Mouse (Mus musculus): ENCODE data around the gene Tmigd3.

The Tmigd3 gene

DNA sequence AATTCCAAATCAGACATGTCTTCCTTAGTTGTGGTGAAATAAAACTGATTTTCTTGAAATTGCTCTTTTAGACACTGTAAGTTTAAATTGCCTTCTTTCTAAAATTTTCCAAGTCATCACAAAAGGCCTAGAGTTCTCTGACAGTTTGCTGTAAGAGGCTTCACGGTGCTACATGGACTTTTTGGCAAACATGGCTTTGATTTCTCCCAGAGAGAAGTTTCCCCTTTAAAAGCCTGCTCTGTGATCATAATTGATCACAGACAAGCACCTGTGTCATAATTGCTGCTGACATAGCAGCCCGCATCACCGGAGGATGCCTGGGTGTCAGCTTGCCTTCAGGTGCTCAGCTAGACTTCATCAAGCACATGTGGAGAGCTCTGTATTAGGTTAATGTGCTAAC, at the start of gene Tmigd3, which contains the start of gene Adora3:
Tmigd3 (plus strand) TSS at position 346 of the 400 bp plus-strand sequence.
Adora3 (plus strand) TSS at position 301 of the 400 bp plus-strand sequence.
- DNase-seq = no peak

DNA sequence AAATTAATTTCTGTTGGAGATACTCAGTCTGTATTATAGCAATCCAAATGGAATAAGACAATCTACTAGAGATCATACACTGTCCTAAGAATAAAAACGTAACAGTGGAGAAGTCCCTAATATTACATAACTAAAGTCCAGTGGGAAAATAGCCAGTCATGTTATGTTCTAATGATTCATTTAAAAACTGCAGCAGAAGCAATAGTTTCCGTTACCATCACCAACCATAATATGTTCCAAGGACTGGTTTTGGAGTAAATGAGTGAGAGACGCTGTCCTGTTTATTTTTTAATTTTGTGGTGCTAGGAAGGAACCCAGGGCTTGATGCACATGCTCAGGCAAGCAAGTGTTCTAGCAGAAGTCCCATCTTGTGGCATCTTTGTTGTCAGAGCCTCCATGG, 49.2 kb upstream of the Tmigd3 start:
- no peak for DNase-seq

DNA sequence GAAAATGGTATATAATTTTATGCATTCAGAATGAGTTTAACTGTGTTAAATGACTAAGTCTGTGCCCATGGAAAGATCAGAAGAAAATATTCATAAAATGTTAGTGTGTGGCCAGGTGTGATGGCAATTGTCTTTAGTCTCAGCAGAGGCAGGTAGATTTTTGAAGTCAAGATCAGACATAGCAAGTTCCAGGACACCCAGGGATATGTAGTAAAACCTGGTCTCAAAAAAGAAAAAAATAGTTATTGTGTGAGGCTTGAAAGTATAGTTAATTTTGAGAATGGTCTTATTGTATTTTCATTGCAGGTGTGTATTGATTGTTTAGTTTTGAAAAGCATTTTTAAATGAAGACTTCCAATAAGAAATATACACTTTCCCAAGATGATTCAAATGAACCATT, 47.1 kb upstream of the Tmigd3 start:
- no peak for DNase-seq

DNA sequence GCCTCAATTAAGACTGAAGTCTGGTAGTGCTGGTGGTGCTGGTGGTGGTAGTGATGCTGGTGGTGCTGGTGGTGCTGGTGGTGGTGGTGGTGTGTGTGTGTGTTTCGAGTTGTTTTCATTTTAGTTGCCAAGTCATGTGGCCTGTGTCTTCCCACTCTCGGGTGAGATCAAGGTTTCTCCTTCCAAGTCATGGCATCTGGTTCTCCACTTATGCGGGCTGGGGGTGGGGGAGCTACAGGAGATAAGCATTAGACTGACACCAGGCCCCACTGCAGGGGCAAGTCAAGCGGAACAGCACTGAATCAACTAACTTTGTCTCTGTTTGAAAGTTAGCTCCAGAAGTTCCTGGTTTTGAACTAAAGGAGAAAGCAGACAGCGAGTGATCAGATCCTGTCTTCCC, 46.6 kb upstream of the Tmigd3 start:
- no peak for DNase-seq

DNA sequence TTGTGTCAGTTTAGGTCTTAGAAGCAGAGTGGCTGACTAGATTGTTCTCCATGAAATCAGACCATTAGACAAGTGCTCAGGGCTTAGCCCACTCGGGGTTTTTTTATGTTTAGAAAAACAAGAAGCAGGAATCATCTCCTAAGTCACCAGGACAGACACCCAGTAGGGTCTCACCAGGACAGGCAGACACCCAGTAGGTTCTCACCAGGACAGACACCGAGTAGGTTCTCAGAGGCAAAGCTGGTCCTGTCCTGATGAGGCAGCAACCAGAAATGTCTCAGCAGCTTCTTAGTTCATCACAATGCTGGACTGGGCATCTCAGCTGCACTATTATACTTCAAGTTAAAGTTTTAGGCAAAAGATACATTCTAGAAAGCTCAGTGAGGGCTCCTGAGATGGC, 46.0 kb upstream of the Tmigd3 start:
- no peak for DNase-seq

DNA sequence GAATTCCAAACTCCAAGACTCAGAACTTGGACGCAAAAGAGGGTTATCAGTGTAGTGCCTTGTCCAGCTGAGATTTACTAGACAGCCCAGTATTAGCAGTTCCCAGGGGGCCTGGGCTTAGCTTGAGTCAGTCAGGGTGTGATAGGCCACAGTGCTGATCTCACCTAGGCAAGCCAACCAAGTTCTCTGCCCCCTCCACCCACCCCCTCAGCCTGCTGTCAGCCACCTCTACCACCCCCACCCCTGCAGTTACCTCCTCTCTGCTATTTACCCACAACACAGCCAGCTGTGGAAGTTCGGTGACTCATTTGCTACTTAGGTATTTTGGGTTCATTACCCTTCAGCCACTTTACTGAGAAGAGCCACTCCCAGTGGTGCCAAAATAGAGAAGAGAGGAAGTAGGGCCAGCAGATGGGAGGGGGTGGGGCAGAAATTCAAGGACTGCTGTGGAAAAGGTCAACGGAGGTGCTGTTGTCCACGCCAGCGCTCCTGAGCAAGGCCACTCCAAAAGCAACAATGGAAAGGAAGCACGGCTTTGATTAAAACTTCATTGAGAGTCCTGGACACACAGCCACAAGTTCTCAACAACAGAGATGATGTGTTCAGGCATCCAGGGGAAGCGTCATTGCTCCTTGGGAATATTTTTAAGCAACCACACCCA, 45.1 kb upstream of the Tmigd3 start:
- DNase-seq = no peak

DNA sequence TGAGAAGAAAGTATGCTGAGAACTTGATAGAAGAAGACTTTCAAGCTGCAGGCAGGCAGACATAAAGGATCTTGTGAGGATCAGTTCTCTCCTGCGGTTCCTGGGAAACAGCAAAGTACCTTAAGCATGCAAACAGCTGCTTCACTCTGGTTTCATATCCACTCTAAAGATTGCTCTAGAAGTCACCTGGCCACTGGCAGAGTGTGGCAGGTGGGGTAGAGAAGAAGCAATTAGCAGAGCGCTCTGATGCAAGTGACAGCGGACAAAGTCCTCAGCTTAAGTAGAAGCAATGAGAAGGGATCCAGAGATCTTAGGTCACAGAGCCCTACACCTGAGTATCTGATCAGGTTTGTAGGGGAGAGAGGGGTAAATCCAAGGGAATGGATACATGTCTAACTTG, 39.1 kb upstream of the Tmigd3 start:
- DNase-seq = no peak

DNA sequence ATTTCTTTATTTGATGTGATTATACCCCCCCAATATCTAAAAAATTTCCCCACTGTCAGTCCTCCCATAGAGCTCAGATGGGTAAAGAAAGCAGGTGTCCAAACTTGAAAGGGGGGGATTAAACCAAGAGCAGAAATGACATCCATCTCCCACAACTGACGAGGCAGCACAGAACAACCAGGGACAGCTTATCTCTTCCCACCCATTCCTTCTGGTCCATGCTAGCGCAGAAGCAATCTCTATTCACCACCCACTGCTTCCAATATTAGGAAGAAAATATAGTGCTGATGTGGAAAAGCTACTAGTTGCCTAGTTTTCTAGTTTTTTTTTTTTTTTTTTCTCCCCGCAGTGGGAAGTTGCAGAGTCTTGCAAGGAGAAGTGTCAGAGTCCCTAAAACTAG, 34.8 kb upstream of the Tmigd3 start:
- DNase-seq = no peak

DNA sequence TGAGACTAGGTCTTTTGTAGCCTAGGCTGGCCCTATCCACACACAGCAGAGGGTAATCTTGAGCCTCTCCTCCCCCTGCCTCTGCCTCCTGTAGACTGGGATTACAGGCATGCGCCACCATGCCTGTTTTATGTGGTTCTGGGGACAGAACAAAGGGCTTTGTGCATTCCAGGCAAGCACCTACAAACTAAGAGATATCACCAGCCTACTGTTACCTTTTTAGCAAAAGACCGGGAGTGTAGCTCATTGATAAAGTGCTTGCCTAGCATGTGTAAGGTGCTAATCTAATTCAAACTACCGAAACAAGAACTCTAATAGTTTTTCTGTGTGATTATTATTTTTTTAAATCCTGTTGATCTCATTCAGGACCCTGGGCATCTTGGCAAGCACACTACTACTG, 33.8 kb upstream of the Tmigd3 start:
- no peak for DNase-seq

DNA sequence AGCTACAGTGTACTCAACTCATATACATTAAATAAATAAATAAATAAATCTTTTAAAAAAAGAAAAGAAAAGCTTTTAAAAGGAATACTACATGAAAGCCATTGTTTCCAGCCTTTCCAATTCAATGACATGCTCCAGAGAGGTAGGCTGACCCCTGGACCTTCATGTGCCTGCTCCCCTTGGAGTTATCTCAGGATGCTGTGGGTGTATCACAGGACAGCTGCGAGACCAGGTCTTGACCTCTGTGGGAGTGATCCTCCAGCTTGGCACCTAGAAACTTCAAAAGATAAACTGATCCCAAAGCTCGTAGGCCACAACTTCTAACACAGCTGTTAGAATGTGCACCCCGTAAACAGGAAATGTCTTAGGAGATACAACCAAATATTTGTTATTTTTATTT, 32.0 kb upstream of the Tmigd3 start:
- DNase-seq = no peak

DNA sequence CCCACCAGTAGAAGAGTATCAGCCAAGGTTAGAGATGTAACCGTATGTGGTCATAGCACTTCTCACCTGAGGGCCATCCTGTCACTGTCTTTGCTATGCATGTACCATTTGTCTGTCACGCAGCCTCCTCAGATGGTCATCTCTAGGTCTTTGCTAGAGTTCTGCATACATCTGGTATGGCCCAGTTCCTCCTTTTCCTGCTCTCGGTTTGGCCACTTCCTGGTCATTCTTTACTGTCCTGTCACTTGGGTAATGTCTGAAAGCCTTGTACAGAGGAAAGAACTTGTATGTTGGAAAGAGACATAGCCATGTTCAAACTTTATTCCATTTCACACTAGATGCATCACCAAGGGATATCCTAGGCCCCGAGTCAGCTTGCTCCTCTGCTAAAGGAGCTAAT, 30.9 kb upstream of the Tmigd3 start:
- no peak for DNase-seq

DNA sequence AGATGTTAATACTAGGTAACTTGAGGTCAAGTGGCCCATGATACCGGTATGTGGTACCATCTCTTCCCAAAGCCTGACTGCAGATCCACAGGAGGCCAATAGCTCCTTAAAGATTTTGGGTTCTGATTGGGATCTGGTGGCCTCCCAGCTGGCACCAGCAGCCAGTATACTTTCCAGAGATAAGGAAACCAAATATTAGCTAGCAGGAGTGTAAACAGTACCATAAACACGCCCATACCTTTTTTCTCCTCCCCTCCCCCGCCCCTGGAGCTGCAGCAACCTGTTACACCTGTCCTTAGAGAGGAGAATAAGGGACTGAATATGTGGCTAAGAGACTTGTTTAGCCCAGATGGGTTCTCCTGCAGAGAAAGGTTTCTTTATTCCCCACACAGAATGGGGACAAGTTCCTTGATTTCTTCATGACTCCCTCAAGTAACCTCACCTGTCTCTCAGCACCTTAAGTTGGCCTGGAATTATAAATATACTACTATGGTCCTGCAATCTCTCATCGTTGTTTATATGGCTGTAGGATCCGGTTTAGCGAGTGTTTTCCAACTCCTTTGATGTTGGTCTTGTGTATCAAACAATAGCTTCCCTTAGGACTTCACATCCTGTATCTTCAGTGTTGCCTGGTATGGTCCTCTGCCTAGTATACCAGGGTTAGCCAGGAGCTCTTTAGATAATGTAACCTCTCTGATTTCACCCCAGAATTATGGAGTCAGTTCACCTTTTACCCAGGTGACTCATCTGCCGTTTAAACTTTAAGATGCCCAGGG, 24.2 kb upstream of the Tmigd3 start:
- DNase-seq = no peak

DNA sequence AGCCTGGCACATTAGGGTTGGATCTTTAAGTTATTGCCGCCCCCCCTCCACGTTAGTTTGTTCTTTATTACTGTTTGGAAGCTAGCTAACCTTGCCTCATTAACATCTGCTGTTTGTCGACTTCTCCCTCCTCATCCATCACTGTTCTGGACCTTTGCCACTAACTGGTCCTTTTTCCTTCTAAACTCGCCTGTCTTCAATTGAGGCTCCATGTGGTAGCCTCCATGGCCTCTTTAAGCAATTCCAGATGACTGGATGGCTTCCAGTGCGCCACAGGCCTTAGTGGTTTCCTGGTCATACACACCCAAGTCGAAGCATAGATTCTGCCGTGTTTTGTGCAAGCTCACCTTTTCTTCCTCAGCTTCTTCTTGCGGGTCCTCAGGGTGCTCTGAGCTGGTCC, 16.9 kb upstream of the Tmigd3 start:
- no peak for DNase-seq

DNA sequence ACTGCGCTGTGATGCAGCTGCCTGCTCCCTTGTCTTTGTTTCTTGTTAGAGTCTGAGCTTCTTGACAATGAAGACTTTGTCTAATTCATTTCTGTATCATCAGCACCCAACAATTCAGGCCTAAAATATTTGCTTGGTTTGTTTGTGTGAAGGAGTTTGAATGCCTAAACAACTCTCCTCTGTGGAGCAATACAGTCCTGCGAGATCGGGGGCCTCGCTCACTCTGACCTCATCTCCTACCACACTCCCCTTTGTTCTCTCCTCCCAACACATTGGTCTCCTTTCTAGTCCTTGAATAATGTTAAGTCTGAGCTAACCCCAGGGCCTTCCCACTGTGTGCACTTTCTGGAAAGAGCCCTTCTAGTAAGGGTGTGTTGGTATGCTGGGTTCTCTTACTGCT, 15.9 kb upstream of the Tmigd3 start:
- no peak for DNase-seq

DNA sequence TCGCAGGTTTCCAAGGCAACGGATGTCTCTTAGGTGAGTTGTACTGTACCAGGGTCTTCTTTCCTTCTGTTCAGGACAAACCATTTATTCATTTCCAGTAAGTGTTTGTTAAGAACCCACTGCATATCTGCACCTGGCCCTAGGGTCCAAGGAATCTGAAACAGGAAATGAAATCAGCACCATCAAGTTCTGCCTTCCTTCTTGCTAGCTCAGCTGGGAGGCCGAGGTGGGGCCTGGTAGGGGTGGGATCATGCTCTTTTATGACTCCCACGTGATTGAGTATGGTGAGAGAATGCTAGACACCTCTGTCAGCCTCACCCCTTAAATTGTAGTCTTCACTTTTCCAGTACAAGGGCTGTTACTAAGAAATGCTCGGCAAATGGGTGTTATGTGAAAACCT, 13.2 kb upstream of the Tmigd3 start:
- no peak for DNase-seq

DNA sequence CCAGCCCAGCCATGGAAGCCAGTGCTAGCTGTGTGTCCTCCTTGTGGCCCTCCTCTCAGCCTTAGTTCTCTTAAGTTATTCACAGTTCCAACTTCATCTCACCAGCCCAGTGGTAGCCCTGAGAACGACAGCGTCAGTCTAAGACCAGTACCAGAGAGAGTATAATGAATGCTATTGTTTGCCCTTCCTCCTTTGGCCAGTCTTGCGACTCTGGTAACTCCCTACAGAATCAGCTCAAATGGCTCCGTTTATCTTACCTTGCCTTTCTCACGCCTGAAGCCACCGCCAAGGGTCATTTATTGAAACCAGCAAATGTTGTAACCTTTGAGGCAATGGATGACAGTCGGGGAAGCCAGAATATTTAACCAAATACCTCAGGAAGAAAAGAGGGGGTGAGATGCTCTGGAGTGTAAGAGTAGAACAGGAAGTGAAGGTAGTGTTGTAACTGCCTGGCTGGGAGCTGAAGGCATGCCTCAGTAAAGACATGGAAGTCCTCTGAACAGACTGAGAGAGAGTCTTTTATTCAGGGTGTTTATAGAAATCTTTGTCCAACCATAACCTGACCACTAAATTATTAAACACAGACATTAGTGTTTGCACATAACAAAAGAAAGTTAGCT, 8.8 kb upstream of the Tmigd3 start:
- DNase-seq = no peak

DNA sequence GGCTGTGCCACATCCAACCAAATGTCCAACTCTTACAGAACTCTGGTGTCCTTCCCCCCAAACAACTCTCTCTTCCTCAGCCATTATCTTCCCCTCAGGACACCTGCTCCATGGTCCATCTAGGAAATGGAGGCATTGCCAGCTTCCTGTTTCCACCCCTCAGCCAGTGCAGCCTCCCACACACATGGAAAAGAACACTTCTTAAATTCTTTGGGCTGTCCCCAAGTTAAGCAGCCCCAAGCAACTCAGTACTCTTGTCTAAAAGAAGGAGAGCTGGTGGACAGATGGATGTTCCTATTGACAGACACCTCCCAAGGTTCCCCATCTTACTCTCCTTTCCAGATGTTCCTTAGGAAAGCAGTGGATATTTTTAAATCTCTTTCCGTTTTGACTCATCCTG, 6.6 kb upstream of the Tmigd3 start:
- no peak for DNase-seq

DNA sequence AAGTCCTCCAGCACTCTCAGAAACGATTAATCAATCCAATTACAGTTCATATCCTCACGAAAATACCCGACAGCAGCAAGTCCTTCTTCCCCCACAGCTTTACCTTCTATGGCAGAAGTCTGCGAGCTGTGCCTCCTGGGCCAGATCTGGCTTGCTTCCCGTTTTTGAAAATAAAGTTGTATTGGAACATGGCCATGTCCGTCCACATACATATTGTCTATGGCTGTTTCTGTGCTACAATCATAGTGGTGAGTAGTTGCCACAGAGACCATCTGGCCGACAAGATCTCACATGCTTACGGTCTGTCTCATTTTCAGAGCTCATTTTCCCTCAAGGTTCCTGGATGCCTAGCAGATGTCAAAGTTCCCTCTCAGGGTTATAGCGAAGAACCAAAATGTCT, 5.6 kb upstream of the Tmigd3 start:
- DNase-seq = no peak

DNA sequence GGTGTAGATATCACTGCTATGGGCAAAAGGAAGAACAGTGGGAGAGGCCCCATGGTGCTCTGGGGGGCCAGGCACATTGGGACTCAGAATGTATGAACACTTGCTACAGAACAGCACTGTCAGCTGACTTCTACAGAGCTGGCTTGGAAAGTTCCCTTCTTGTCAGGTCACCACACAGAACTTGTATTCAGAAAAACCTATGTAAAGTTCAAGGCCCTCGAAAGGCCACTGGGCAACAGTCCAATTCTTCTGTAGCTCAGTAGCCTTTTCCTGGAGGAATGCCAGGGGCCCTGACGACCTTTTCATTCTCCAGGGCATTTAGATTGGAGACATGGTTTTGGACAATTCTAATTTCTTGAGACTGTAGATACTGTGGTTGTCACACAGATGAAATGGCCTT, 2.6 kb upstream of the Tmigd3 start:
- no peak for DNase-seq

DNA sequence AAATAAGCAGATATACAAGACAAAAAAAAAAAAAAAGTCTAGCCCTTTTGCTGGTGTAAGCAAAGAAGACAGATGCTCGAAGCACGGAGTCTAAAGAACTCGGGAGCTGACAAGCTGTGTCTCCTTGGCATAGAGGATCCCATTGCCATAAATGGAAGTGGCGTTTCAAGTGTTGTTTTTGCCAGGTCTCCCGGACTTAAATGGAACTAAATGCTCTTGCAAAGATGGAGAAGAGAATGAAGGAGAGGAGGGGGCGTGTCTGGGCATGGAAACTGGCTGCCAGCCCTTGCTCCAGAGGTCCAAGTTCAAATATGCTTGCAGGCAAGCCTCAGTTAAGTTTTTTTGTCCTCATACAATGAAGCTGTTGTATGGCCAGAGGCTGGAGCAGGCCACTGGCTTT, 1.3 kb downstream of the Tmigd3 start:
- no peak for DNase-seq

DNA sequence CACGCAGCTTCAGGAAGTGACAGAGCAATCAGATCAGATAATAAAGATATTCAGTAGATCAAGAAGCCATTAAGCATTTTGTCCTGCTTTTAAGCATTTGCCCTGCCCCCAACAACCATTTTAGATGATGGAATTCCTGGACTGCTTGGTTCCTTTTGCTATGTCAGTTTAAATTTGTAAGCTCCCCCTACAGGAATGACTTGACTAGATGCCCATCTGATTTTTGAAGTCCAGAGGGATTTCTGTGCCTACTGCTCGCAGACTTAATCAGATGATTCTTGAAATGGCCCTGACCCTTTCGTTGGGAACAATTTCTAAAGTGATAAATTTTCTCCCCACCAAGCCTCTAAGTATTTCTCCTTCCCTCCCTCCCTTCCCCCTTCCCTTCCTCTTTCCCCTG, 1.9 kb downstream of the Tmigd3 start:
- no peak for DNase-seq

DNA sequence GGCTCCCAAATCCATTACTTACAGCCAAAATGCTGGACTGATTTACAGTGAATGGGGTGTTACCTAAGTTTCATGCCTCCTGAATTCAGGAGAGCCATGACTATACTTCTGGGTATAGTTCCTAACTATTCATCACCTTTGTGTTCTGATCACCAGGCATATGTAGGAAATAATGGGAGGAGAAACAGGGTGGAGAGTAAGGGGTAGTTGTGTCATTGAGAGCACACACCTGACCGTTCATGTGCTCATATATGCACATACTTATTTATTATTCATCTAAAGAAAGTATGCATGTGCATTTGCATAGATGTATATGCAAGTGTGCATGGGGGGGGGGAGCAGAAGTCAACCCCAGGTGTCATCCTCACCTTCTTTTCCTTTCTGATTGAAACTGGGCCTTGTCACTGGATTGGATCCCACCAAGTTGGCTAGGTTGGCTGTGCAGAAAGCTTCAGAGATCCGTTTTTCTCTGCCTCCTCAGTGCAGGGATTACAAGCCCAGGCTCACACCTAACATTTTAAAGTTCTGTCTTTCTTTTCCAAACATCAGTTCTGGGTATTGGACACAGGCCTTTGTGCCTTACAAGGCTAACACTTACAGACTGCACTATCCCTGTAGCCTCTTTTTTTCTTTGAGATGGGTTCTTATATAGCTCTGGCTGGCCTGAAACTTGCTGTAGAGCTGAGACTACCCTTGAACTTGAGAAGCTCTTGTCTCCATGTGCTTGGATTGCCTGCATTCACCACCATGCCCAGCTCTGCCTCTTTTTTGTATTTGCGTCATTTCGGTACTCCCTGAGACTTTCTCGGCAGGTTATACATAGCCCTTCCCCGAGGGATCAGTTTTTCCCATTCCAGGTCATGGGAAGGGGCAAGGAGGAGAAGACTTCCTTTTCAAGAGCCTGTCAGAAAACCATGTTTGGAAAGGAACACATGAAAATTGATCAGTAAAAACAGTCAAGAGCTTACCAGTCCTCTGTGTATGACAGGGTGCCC, 3.0 kb downstream of the Tmigd3 start:
- DNase-seq = no peak

DNA sequence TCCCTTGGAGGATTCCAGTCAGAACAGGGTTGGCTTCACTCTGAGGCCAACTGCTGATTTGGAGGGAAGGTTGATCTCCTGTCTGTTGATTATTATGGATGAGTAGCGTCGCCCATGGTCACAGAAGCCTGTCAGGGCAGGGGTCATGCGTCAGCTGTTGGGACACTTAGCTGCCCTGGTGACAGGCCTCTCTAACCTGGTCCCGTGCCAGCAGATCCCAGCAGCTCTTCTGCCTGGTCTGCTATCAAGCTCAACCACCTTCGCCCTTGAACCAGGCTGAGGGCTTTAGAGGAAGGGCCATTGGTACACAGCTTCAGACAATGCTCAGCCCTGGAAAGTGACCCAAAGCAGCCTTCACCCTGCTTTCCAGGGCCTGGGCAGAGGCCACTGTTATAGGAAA, 5.3 kb downstream of the Tmigd3 start:
- no peak for DNase-seq
